Mouse (Mus musculus): ENCODE measurements at regions not wholly inside any gene's neighbourhood (a gene's known extent, or its start where the extent isn't known, plus 50 kb on each side); places are given as distances from the start of the nearest gene placed in this dataset.

DNA sequence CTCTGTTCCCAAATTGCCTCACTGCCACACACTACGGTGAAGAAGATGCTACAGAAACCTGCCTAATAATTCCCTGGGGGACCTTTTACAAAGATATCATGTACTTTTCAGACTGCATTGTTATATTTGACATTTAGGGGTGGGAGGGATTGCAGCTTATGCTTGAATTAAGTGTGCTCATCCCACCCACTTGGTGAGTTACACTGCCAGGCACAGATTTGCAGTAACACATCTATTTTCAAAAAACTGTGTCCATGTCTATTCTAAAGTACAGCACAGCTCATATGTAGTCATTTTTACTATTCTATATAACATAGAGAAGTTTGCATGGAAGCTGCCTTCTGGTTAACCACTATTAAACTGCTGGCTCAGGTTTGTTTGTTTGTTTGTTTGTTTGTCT is 404.3 kb upstream of the Xrcc4 start:
- DNase-seq (ENCODE audit: low spot score in 2 of 2): no peak

DNA sequence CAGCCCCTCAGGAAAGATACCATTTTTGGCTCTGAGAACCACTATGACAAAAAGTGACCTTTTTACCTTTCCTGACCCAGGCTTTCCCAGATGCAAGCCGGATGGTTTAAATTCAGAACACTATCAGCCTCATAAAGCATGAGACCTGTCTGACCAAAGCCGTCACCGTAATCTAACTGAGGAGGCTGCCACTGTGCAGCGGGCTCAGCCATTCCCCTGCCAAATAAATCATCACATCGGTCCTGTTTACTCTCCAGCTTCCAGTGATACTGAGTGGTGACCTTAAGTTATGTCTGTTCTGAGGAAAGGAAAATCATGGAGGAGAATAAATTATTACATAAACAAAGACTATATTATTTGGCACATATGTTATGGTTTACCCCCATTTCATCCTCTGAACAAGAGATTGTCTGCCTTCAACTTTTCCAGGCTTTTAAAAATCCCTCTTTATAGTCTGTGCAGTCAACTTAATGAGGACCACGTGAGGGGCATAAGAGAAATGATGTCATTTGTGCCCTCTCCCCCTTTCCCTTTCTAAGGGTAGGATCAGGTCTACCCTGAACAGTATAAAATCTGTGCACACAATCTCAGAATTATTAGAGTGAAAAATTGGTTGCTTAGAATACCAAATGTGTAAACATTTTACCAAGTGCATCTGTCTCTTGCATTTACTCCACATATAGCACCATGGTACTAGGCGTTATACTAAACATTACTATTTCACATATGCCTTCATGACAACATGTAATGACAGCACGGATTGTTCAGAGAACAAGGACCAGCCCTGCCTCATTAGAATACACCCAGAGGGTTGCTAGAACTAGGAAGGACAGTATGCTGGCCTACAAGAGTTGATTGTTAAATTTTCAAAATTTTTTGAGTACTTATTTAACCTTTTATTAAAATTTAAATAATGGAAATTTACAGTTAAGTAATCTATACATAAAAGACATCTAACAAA is 401.9 kb upstream of the Xrcc4 start:
- DNase-seq (ENCODE audit: low spot score in 2 of 2): no peak

DNA sequence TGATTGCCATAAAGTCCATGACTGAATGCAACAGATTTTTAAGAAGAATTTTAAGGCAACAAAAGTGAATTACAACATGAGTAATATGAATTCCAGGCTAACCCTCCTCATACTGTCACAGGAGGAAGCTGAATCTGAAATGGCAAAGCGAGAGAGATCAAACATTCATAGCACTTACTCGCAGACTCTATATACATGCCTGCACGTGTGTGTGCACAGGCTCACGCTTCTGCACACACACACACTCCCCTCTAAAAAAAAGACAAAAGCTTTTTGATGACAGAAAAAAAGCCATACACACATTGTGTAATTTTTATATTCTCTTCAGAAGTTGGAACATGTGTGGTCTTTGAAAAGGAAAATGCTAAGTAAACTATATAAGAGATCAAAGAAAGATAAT is 391.1 kb upstream of the Xrcc4 start:
- no peak for DNase-seq (ENCODE audit: low spot score in 2 of 2)

DNA sequence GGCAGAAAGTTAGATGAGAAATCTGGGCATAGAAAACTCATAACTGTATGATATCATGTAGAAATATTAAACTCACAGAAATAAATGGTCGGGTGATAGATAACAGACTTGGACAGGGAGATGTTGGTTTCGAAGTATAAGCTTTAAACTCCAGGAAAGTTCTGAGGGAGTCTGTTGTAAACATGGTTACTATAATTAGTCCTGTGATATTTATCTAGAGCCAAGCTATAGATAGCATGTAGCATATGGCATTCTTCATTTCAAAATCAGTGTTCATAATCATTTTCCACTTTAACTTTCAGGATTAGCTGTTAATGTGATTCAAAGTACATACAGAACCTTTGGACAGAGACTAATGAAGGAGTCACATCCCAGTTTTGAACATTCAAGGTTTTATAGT is 387.5 kb upstream of the Xrcc4 start:
- DNase-seq (ENCODE audit: low spot score in 2 of 2): no peak

DNA sequence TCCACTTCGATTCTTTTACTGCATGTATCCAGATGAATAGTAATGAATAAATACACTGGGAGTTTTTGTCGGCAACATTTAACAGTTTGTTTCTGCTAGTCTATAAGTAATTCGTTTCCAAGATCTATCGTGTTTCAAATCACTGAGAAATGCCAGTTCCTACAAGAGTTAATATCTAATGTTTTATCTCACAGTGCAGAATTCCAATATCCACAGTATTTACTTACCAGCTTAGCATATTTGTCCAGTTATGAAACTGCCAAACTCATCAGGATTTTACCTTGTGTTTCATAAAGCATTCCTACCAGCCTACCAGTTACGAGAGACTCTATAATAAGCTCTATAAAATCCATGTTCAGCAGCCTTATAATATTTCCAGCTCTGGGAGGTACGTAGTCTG is 385.1 kb upstream of the Xrcc4 start:
- DNase-seq (ENCODE audit: low spot score in 2 of 2): no peak

GRCm38 (mm10) chr13:90474053-90474452 is 384.6 kb upstream of the Xrcc4 start:
- DNase-seq (ENCODE audit: low spot score in 2 of 2): no peak

DNA sequence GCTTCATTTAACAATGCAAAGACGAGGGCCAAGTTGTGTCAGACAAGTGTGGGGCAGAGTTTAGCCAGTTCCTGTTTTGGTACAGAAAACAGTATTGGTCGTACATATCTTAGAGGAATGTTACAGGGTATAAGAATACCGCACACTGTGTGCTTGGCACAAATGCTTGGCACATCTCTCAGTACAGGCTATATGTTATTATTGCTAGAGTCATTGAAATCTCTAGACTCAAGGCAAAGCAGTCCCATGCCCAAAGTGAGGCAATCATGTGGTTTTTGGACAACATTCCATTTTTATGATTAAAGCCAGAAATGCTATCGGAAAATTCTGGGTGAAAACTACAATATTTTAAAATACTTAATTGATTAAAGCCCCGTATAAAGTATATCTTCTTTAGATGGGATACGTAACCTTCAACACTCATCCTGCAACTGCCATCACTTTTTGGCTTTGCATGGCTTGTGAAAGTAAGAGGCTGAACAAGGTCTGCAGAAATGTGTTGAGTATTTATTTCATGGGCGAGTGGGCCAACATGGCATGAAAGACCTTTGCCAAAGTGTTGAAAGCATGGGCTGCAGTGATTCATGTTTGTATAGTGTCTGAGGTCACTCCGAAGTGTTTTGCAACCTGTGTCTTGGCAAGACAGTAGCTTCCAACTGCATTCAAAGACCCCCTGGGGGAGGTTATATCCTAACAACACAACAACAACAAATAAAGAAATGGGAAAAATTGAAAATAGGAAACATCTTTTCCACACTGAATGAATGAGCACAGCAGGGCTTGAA is 383.8 kb upstream of the Xrcc4 start:
- DNase-seq (ENCODE audit: low spot score in 2 of 2): no peak

DNA sequence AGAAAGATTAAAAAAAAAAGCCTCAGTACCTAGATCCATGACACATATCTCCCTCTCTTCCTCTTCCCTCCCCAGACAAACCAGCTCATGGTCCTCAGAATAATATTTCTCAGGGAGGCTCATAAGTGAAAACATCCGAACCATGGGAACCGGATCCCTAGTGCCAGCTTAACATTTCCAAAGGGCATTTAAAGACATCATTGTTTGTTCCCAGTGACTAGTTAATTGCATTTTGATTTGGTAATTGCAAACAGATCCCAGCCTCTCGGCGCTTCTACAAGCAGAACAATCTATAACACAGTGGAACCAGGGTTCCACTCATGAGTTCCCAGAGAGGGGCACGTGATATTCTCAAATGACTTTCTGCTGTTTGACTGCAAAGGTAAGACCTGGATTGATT is 376.7 kb upstream of the Xrcc4 start:
- DNase-seq (ENCODE audit: low spot score in 2 of 2): no peak

- DNase-seq (ENCODE audit: low spot score in 2 of 2): no peak
Observed at GRCm38 (mm10) chr13:90464051-90464450, 374.6 kb upstream of the Xrcc4 start.

DNA sequence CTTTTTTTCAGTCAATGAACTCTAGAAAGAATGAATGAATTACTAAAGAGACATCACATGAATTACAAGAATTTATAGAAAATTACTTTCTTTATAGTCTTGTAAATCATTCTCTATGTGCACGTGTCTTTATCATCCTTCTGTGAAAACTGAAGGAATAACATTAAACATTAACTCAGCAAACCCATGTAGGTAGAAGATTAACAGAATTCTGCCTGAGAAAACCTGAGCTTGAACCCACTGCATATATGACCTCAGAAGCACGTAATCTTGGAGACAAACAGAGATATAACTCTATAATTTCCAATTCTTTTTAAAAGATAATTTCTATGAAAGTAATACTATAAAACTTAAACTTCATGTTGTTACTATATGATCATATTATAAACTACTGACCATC is 374.0 kb upstream of the Xrcc4 start:
- DNase-seq (ENCODE audit: low spot score in 2 of 2): no peak

- no peak for DNase-seq (ENCODE audit: low spot score in 2 of 2)
Observed at GRCm38 (mm10) chr13:90454631-90455030, 365.2 kb upstream of the Xrcc4 start.

GRCm38 (mm10) chr13:90426901-90427300 is 337.5 kb upstream of the Xrcc4 start:
- no peak for DNase-seq (ENCODE audit: low spot score in 2 of 2)

DNA sequence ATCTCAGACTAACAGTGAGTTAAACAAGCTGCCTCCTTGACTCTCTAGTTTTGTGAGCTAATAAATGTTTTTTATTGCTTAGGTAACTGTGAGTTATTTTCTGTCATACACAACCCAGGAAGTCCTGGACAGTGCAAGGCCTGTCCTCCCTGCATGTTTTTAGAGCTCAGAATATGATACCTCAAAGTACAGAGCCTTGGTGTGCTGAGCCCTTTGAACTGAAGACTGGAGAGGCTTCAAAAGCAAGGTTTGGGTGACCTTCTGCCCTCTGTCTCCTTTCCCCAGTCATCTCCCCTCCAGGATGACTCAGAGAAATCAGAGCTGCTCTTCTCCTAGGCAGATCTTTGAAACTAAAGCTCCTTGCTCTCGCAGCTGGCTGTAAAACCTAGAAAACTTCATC is 336.0 kb upstream of the Xrcc4 start:
- no peak for DNase-seq (ENCODE audit: low spot score in 2 of 2)

DNA sequence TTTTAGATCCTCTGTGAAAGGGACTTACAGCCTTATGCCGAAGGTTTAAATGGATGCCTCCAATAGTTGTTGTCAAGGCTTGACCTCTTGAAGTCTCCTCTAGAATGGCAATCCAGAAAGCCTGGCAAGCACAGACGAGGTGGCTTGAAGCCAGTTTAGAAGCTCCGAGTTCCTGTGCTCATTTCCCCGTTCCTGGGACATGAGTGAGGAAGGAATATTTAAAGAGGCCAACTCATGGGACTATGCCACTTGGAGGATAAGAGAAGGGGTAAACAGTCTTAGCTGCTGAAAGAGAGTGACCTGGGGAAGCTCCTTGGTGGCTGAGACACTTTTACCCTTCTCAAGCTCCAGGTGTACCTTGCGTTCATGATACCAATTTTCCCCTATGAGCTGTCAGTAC is 335.1 kb upstream of the Xrcc4 start:
- no peak for DNase-seq (ENCODE audit: low spot score in 2 of 2)

DNA sequence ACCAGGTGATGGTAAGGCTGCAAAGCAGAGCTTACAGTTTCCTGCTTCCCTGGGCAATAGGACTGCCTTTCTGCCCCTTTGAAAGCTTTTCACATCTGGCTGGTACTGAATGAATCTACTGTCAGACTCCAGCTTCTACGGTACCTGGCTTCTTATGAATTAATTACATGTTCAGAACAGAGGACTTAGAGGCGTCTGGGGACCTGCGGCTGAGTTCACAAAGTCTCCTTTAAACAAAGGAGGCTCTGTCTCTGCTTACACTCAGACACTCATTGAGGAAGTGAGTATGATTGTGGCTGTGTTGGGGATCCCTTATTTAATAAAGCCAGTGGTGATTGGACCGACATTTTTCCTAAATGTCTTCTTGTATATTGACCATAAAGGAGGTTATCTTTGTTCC is 331.6 kb upstream of the Xrcc4 start:
- no peak for DNase-seq (ENCODE audit: low spot score in 2 of 2)

DNA sequence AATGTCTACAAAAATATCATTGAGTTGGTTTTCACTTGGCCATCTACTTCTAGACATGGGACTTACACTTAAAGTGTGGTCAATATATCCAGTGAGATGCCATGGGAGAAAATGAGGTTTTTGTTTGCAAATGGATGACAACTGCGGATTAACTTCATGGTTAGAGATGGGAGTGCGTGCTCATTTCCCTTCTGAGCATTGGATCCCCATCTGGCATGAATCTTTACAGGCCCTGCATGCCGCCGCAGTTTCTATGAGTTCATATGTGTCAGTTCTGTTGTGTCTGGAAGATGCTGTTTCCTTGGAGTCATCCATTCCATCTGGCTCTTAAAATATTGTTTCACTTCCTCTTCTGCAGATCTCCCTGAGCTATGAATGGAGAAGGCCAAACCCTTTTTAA is 315.0 kb upstream of the Xrcc4 start:
- DNase-seq (ENCODE audit: low spot score in 2 of 2): no peak

DNA sequence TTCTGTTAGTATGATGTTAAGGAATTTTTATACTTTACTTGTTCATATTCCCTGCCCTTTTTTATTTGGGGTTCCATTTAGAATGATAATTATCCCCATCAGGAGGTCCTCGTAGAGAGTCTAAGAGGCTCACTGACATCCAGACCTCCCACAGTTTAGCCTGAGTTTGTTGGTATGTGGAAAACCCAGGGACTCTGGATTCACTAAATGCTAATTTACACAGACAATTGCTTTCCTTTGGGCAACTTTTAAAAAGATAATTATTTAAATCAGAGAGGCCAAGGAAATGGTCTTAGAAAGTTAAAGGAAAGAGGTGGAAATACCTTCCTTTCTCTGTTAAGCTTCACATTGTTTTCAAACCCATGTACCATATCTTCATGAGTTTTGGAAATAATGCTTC is 312.7 kb upstream of the Xrcc4 start:
- no peak for DNase-seq (ENCODE audit: low spot score in 2 of 2)

- DNase-seq (ENCODE audit: low spot score in 2 of 2): no peak
Observed at GRCm38 (mm10) chr13:90401496-90401895, 312.1 kb upstream of the Xrcc4 start.

DNA sequence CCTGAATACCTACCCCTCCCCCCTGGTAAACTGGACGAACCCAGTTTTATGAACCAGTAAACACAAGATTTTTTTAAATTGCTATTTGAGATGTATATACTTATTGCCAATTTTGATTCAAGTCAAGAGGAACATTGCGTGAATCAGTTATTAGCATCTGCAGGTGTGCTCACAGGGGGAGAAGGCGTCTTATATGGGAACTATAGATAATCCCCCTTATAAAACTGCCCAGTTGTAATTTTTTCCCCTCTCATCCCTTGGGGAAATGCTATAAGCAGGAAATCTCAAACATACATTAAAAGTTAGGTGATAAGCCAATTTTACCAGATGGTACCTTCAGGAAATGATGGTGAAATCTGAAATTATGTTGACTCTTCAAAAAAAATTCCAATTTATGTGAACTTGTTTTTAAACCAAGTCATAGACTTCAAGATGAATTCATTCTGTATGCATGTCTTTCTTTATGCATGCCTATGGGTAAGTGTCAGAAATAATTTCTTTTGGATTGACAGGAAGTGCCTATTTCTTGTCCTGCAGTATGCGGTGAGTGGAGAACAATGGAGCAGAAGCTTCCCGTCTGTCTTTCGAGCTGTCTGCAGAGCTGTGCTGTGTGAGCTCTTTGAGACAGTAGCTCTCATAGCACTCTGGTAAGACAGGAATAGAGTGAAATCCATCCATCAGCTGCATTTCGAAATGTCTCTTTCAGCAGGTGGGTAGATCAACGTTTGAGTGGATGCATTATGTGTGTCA is 306.0 kb upstream of the Xrcc4 start:
- no peak for DNase-seq (ENCODE audit: low spot score in 2 of 2)

- peak; percentile 12 to 15 for DNase-seq (ENCODE audit: low spot score in 2 of 2)
Observed at GRCm38 (mm10) chr13:90394815-90395241, 305.4 kb upstream of the Xrcc4 start.

GRCm38 (mm10) chr13:90392415-90392814 is 303.0 kb upstream of the Xrcc4 start:
- DNase-seq (ENCODE audit: low spot score in 2 of 2): no peak

DNA sequence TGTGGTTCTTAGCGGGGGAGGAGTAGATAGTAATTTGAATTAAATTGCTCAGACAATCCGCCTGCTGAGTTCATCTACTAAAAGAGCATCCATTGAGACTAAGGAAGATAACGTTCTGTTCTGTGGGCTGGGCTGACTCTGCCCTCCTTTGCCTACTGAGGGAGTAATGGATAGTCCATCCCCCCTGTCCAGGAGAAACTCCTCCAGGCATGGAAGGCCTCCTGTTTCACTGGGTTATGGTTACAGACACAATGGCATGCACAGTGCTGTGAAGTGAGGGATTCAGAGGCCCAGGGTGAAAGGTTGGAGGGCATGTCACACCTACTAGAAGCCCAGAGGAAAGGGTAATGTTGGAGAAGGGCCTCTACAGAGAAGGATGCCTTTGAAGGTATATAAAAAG is 287.2 kb upstream of the Xrcc4 start:
- DNase-seq (ENCODE audit: low spot score in 2 of 2): no peak
